Mouse (Mus musculus) hindbrain, embryonic 10.5 days (tissue): ENCODE measurements around the gene Mfap2. TPM values are rescaled to one million over a fixed set of nuclear protein-coding genes. Genes with fewer than 3 reads are reported as not detected.

Source experiments
- DNase-seq: peaks from one replicate; pipeline ENCODE4 v3.0.0-alpha.2; 2017; ENCODE audit warnings: low spot score
- H3K27ac ChIP-seq: fragments of 300-500 bp; sonication (generic); 2 replicates; pipeline ENCODE4 v1.5.1; 2016; ENCODE audit warnings: mild to moderate bottlenecking, moderate library complexity
- H3K27me3 ChIP-seq: fragments of 300-500 bp; sonication (generic); 2 replicates; pipeline ENCODE4 v1.6.1; 2016; ENCODE audit warnings: mild to moderate bottlenecking; ENCODE audit not compliant: poor library complexity, insufficient read depth, severe bottlenecking
- H3K36me3 ChIP-seq: fragments of 300-500 bp; sonication (generic); 2 replicates; pipeline ENCODE4 v1.6.1; 2016; ENCODE audit warnings: mild to moderate bottlenecking, moderate library complexity
- H3K4me1 ChIP-seq: fragments of 300-500 bp; sonication (generic); replicated peaks from 2 replicates; pipeline ENCODE4 v1.6.1; 2016; ENCODE audit warnings: mild to moderate bottlenecking
- H3K4me3 ChIP-seq: fragments of 300-500 bp; sonication (generic); 2 replicates; pipeline ENCODE4 v1.5.1; 2016; ENCODE audit warnings: mild to moderate bottlenecking, moderate library complexity
- H3K9me3 ChIP-seq: fragments of 300-500 bp; sonication (generic); 2 replicates; pipeline ENCODE4 v1.6.1; 2016; ENCODE audit warnings: mild to moderate bottlenecking, moderate library complexity
- WGBS: fragments of 180-500 bp; shearing (Covaris S2); methylation state at CpG from one replicate; pipeline ENCODE4 v1.1.7; 2016; 5-methylcytosine and 5-hydroxymethylcytosine counted together
- polyA plus RNA-seq: library from polyadenylated mRNA; unstranded; fragments of >200 nt; fragmentation: Nextera tagmentation; extraction: Ambion mirVana; gene quantifications from 2 replicates; pipeline ENCODE4 v1.2.1, GENCODE M21; 2016

Gene Mfap2
- polyA plus RNA-seq, 1 experiment from 2014 or later = 334 TPM

GRCm38 (mm10) chr4:140977886-140978692 lies 32.1 kb upstream of the Mfap2 start:
- WGBS = 93% methylated on average over 14 of the region's 14 CpGs
- H3K36me3 ChIP-seq = peaks cover 87% of the 10 kb centered on the region
- H3K27me3 ChIP-seq = no peaks in the 10 kb centered on the region
- peaks cover 4% of the 10 kb centered on the region; the same call in 1 of the 2 replicates for H3K4me1 ChIP-seq
- H3K27ac ChIP-seq = no peak overlapping the region
- H3K9me3 ChIP-seq = peaks cover 8% of the 10 kb centered on the region
- no peak overlapping the region for H3K4me3 ChIP-seq
- no peak for DNase-seq

DNA sequence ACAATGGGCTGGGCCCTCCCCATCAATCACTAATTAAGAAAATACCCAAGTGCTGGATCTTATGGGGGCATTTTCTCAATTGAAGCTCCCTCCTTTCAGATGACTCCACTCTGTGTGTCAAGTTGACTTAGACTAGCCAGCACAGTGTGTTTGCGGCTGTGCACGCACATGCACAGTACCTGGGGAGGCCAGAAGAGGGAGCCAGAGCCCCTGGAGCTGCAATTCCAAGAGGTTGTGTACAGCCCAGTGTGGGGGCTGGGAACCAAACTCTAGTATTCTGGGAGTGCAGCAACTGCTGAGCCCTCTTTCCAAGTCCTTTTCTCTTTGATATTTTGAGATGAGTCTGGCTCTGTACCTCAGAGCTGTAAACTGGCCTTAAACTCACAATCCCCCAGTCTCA lies 28.6 kb upstream of the Mfap2 start:
- no peak for DNase-seq
- H3K4me3 ChIP-seq = no peak overlapping the region
- H3K4me1 ChIP-seq = peaks cover 17% of the 10 kb centered on the region
- peaks cover 8% of the 10 kb centered on the region for H3K9me3 ChIP-seq
- H3K27ac ChIP-seq = no peak overlapping the region
- WGBS = 88% methylated on average over 2 of the region's 2 CpGs
- H3K27me3 ChIP-seq = no peaks in the 10 kb centered on the region
- H3K36me3 ChIP-seq = peaks cover 52% of the 10 kb centered on the region

GRCm38 (mm10) chr4:140982808-140983207 lies 27.4 kb upstream of the Mfap2 start:
- no peaks in the 10 kb centered on the region for H3K27me3 ChIP-seq
- WGBS = 65% methylated on average over 4 of the region's 4 CpGs
- peaks cover 27% of the 10 kb centered on the region for H3K4me1 ChIP-seq
- H3K27ac ChIP-seq = no peak overlapping the region; the same call in 1 of the 2 replicates
- no peak overlapping the region for H3K4me3 ChIP-seq
- H3K9me3 ChIP-seq = peaks cover 8% of the 10 kb centered on the region
- H3K36me3 ChIP-seq = peaks cover 40% of the 10 kb centered on the region
- no peak for DNase-seq

GRCm38 (mm10) chr4:140983442-140983841 lies 26.8 kb upstream of the Mfap2 start:
- Histone ChIP-seq H3K27ac (peak overlapping the region; percentile 69), H3K9me3 (peaks cover 8% of the 10 kb centered on the region), H3K4me3 (no peak overlapping the region), H3K27me3 (no peaks in the 10 kb centered on the region), H3K4me1 (peaks cover 33% of the 10 kb centered on the region), H3K36me3 (peaks cover 34% of the 10 kb centered on the region)
- DNase-seq = no peak
- 21% methylated on average over 9 of the region's 9 CpGs for WGBS

DNA sequence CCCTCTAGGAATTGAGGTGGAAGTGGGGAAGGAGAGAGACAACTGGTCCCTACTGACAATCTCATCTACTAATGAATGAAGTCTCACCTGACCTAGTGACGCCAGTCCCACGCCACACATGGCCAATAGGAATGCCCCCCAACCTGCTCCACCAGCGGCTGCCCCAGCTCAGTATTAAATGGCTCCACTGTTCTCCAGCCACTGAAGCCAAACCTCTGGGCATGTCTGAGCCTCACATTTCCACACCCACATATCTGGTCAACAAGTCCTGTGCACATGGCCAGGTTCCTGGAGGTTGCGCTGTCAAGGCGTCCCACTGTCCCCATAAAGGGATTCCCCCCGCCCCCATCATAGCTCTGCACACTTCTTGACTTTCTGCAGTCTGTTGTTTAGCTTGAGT lies 25.7 kb upstream of the Mfap2 start:
- peaks cover 24% of the 10 kb centered on the region for H3K36me3 ChIP-seq
- H3K4me3 ChIP-seq = no peak overlapping the region
- H3K9me3 ChIP-seq = peaks cover 8% of the 10 kb centered on the region
- H3K27me3 ChIP-seq = no peaks in the 10 kb centered on the region
- peaks cover 44% of the 10 kb centered on the region for H3K4me1 ChIP-seq
- no peak overlapping the region for H3K27ac ChIP-seq
- DNase-seq = no peak
- 91% methylated on average over 6 of the region's 6 CpGs for WGBS

DNA sequence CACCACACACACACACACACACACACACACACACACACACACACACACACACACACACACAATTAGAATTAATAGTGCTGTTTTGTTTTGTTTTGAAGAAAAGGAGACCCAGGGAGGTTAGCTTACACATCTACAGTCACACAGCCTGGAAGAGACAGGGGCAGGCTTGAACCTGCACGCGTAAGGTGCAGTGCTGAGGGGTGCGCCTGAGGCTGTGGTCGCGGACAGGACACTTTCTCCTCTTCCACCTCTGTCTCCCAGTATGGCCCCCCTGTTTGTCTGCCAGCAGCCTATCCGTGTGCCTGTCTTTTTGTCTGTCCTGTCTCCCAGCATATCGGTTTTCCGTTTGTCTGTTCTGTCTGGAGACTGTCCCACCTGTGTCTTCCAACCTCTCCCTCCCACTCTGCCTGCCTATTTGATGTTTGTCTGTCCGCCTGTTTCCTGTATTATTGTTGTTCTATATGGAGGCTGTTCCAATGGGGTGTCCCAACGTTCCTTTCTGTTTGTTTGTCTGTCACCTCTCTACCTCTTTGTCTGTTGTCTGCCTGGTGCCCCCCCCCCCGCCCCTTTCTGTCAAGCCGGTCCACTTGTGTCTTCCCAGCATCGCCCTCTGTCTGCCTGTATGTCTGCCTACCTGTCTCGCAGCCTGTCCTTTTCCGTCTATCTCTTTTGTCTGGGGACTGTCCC lies 24.1 kb upstream of the Mfap2 start:
- DNase-seq = no peak
- WGBS = 34% methylated on average over 15 of the region's 15 CpGs
- Histone ChIP-seq H3K9me3 (peaks cover 7% of the 10 kb centered on the region), H3K27me3 (no peaks in the 10 kb centered on the region), H3K4me3 (peak overlapping the region; percentile 95), H3K4me1 (peaks cover 57% of the 10 kb centered on the region), H3K36me3 (peaks cover 13% of the 10 kb centered on the region), H3K27ac (peak overlapping the region; percentile 93)

GRCm38 (mm10) chr4:140986711-140987395 lies 23.4 kb upstream of the Mfap2 start, which contains the start of gene Atp13a2:
Atp13a2 (plus strand) TSS chr4:140986873.
- H3K27me3 ChIP-seq = no peaks in the 10 kb centered on the region
- peak; percentile 88 for DNase-seq
- H3K27ac ChIP-seq = peak within 1 kb of the TSS; percentile 93
- H3K36me3 ChIP-seq = peaks cover 7% of the 10 kb centered on the region
- WGBS = under 1% methylated on average over 58 of the region's 58 CpGs
- H3K9me3 ChIP-seq = peaks cover under 1% of the 10 kb centered on the region; the same call in 1 of the 2 replicates
- peak within 1 kb of the TSS; percentile 95 for H3K4me3 ChIP-seq
- H3K4me1 ChIP-seq = peaks cover 60% of the 10 kb centered on the region

DNA sequence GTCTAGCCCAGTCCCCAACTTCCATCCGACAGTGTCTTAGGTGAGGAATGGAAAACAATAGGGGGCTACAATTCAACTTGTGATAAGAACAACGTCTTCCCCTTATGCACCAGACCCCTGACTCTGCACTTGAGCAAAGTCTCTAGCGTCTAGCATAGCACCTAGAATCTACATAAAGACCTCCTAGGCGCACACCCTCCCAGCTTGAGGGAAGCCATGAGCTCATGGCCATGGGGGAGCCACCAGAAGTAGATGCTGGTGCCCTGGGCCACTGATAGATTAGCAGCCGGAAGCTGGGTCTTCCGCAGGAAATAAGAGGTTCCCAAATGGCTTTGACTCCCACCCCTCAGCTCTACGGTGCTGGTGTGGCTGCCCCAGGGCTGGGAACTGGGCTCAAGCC lies 22.7 kb upstream of the Mfap2 start:
- Histone ChIP-seq H3K4me3 (peak overlapping the region; percentile 95), H3K27ac (peak overlapping the region; percentile 93), H3K36me3 (peaks cover 13% of the 10 kb centered on the region), H3K9me3 (no peaks in the 10 kb centered on the region), H3K27me3 (no peaks in the 10 kb centered on the region), H3K4me1 (peaks cover 65% of the 10 kb centered on the region)
- 35% methylated on average over 7 of the region's 7 CpGs for WGBS
- DNase-seq = no peak

DNA sequence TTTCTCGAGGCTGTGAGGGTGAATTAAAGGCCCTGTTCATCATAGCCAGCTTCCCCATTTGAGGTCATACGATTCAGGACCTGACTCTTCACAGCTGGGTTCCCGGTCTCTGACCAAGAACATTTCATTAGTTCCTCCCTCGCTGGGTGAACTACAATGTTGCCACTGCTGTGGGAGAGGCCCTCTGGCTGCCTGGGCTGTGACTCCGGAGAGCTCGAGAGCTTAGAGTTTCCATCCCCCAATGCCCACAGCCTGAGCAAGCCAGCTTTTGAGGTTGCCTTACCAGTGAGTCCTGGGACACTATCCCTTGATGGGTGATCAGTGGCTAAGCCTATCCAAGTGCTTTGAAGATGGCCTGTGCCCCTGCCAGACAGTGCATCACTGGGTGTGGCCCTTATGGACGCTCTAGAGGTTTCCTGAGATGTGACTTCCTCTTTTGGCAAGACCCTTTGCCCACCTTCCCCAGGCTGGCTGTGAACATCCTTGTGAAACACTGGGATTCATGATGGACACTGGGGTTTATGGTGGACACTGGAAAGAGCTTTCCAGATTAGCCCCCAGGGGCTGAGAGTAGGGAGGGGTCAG lies 21.4 kb upstream of the Mfap2 start:
- 70% methylated on average over 7 of the region's 7 CpGs for WGBS
- peaks cover 58% of the 10 kb centered on the region for H3K4me1 ChIP-seq
- no peaks in the 10 kb centered on the region for H3K9me3 ChIP-seq
- no peaks in the 10 kb centered on the region for H3K27me3 ChIP-seq
- no peak overlapping the region for H3K4me3 ChIP-seq
- peaks cover 24% of the 10 kb centered on the region for H3K36me3 ChIP-seq
- no peak overlapping the region for H3K27ac ChIP-seq
- no peak for DNase-seq

- no peak for DNase-seq
- H3K36me3 ChIP-seq = peaks cover 31% of the 10 kb centered on the region
- no peaks in the 10 kb centered on the region for H3K9me3 ChIP-seq
- H3K4me1 ChIP-seq = peaks cover 58% of the 10 kb centered on the region
- WGBS = 92% methylated on average over 14 of the region's 14 CpGs
- no peak overlapping the region; the same call in 1 of the 2 replicates for H3K4me3 ChIP-seq
- H3K27me3 ChIP-seq = no peaks in the 10 kb centered on the region
- H3K27ac ChIP-seq = no peak overlapping the region
Measured at GRCm38 (mm10) chr4:140989447-140989846, 20.8 kb upstream of the Mfap2 start.

DNA sequence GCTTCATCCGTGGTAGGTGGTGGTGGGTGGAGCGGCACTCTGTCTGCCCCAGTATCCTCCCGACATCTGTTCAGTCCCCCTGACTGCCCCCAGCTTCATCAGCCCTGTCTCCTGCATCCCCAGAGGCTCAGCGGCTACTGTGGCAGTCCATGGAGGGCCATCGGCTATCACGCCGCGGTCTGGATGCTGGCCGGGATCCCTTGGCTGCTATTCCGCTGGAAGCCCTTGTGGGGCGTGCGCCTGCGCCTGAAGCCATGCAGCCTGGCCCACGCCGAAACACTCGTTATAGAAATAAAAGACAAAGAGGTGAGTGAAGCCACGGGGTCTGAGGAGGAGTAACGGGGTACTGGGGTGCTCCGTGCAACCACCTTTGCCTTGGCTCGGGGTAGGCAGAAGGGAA lies 18.0 kb upstream of the Mfap2 start:
- WGBS = 83% methylated on average over 20 of the region's 20 CpGs
- Histone ChIP-seq H3K4me1 (peaks cover 44% of the 10 kb centered on the region), H3K27ac (peak overlapping the region; percentile 62; the same call in 1 of the 2 replicates), H3K4me3 (no peak overlapping the region), H3K36me3 (peaks cover 58% of the 10 kb centered on the region), H3K9me3 (no peaks in the 10 kb centered on the region), H3K27me3 (no peaks in the 10 kb centered on the region)
- DNase-seq = no peak

- H3K4me1 ChIP-seq = peaks cover 28% of the 10 kb centered on the region
- H3K27me3 ChIP-seq = no peaks in the 10 kb centered on the region
- H3K27ac ChIP-seq = no peak overlapping the region; the same call in 1 of the 2 replicates
- no peak for DNase-seq
- H3K4me3 ChIP-seq = no peak overlapping the region
- WGBS = 82% methylated on average over 8 of the region's 8 CpGs
- H3K36me3 ChIP-seq = peaks cover 73% of the 10 kb centered on the region
- H3K9me3 ChIP-seq = no peaks in the 10 kb centered on the region
Measured at GRCm38 (mm10) chr4:140993846-140994245, 16.4 kb upstream of the Mfap2 start.
